Mouse (Mus musculus) liver, embryonic 14.5 days (tissue): ENCODE measurements around the gene Fam120a.

Experiments
- CTCF ChIP-seq: IDR thresholded peaks from 2 replicates; pipeline ENCODE4 v1.5.1; 2016; ENCODE audit warnings: antibody characterized with exemption, low read depth, control low read depth
- EP300 ChIP-seq: IDR thresholded peaks from 2 replicates; pipeline ENCODE4 v1.6.1; 2016; ENCODE audit warnings: antibody characterized with exemption, low read depth

DNA sequence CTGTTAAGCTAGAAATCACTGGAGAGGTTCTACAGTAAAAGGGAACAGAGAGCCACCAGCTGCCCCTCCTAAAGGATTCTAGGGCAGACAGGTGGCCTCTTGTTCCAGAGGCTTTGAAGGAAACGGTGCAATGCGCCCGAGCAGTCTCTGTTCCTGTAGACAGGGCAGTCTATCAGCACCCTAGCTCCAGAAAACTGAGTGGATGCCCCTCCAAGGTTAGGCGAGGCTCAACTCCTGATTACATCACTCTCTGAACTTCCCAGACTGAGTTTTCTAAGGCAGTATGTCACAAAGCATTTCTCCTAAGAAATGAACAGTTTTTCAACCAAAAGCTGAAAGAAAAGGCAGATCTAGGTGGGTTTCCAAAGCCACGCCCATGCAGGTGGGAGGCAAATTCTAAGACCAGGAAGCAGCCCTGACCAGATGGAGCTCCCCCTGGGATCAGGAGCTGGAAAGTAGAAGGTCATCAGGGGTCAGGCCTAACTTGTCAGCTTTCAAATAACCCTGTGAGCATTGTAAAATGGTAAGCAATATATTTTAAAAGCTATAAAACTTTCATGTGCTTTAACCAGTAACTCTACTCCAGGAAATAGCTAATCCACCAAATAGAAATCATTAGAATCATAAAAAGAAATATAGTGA, 17.1 kb downstream of the Fam120a start:
- TF ChIP-seq CTCF (no peak), EP300 (no peak)
